ENCODE assay signal across 9 mouse cellular contexts in genomic region chr11:104133442-104133983, GRCm38 (mm10). TPM values are rescaled to one million over a fixed set of nuclear protein-coding genes. Genes with fewer than 3 reads are reported as not detected.
A peak's percentile ranks its signal among the peaks of the same experiment; 100 is the strongest.
DNase-seq lines count a peak whose midpoint lies in the region; ATAC-seq lines count a peak whose summit lies in the region.
"Had no signal": no experiment of that assay in that cellular context is flagged by ENCODE, and none has a peak within 500 bp of the region (broad histone marks: within the 10 kb centered on the region; RNA-seq: fewer than 3 reads in every experiment).

No protein-coding gene starts in this region.

- peak overlapping the region; percentile 93 for H3K4me2 ChIP-seq in kidney, embryonic 14.5 days (replicated peaks; ENCODE audit: low read depth, low read length)
- H3K4me2 ChIP-seq in embryonic facial prominence, embryonic 14.5 days (ENCODE audit: low read depth, low read length) = peak overlapping the region; percentile 95
- peak overlapping the region; percentile 99 for H3K4me2 ChIP-seq in limb, embryonic 15.5 days

- no peak for ATAC-seq in kidney, embryonic 14.5 days (ENCODE audit: low FRiP score, low TSS enrichment)
- no peak for ATAC-seq in embryonic facial prominence, embryonic 14.5 days (ENCODE audit: low read depth)
- no peak for ATAC-seq in limb, embryonic 15.5 days (ENCODE audit: insufficient number of reproducible peaks, low FRiP score, low TSS enrichment, low read depth)
- ATAC-seq in inflammation-experienced regulatory T-cells, adult 6 months = no peak

- under 1% methylated on average over 47 of the region's 47 CpGs for WGBS in kidney, embryonic 14.5 days
- 0% methylated on average over 26 of the region's 47 CpGs for WGBS in embryonic facial prominence, embryonic 14.5 days
- under 1% methylated on average over 47 of the region's 47 CpGs for WGBS in limb, embryonic 15.5 days

- no peaks in the 10 kb centered on the region for H3K36me3 ChIP-seq in kidney, embryonic 14.5 days (ENCODE audit: control insufficient read depth, insufficient read depth, low read length)
- H3K36me3 ChIP-seq in embryonic facial prominence, embryonic 14.5 days (ENCODE audit: control insufficient read depth, insufficient read depth, low read length) = no peaks in the 10 kb centered on the region
- no peaks in the 10 kb centered on the region for H3K36me3 ChIP-seq in limb, embryonic 15.5 days

- no peak for DNase-seq in kidney, postnatal 14 days
- peak; percentile 12 for DNase-seq in R1 (ENCODE audit: low read depth, low spot score)
- no peak for DNase-seq in embryonic facial prominence, embryonic 14.5 days (ENCODE audit: low spot score)
- DNase-seq in gastrocnemius, adult 18-20 months (ENCODE audit: low spot score) = no peak
- no peak for DNase-seq in urinary bladder, adult 2 months (ENCODE audit: low spot score)

- H3K4me1 ChIP-seq in kidney, embryonic 14.5 days (ENCODE audit: control insufficient read depth, insufficient read depth, low read length) = peaks cover 11% of the 10 kb centered on the region; the same call in 1 of the 2 replicates
- peaks cover 4% of the 10 kb centered on the region for H3K4me1 ChIP-seq in embryonic facial prominence, embryonic 14.5 days (ENCODE audit: control insufficient read depth, insufficient read depth, low read length)
- H3K4me1 ChIP-seq in limb, embryonic 15.5 days = peaks cover 22% of the 10 kb centered on the region

- H3K9me3 ChIP-seq in kidney, embryonic 14.5 days (ENCODE audit: control insufficient read depth, low read length) = no peaks in the 10 kb centered on the region
- H3K9me3 ChIP-seq in embryonic facial prominence, embryonic 14.5 days (ENCODE audit: control insufficient read depth, low read length) = no peaks in the 10 kb centered on the region
- no peaks in the 10 kb centered on the region for H3K9me3 ChIP-seq in limb, embryonic 15.5 days

- no peak overlapping the region for H3K9ac ChIP-seq in kidney, embryonic 14.5 days (ENCODE audit: low read depth, low read length)
- peak overlapping the region; percentile 51; the same call in 1 of the 2 replicates for H3K9ac ChIP-seq in embryonic facial prominence, embryonic 14.5 days (ENCODE audit: low read depth, low read length)
- no peak overlapping the region for H3K9ac ChIP-seq in limb, embryonic 15.5 days

- H3K27me3 ChIP-seq in kidney, embryonic 14.5 days (ENCODE audit: control insufficient read depth, insufficient read depth, low read length) = peaks cover 65% of the 10 kb centered on the region
- H3K27me3 ChIP-seq in embryonic facial prominence, embryonic 14.5 days (replicated peaks; ENCODE audit: control insufficient read depth, insufficient read depth, low read length) = peaks cover 77% of the 10 kb centered on the region
- H3K27me3 ChIP-seq in limb, embryonic 15.5 days = peaks cover 79% of the 10 kb centered on the region

- no peak overlapping the region for H3K27ac ChIP-seq in kidney, embryonic 14.5 days (ENCODE audit: low read depth, low read length)
- H3K27ac ChIP-seq in embryonic facial prominence, embryonic 14.5 days (replicated peaks; ENCODE audit: low read depth, low read length) = no peak overlapping the region
- H3K27ac ChIP-seq in limb, embryonic 15.5 days = no peak overlapping the region

- H3K4me3 ChIP-seq in kidney, embryonic 14.5 days (ENCODE audit: low read length) = peak overlapping the region; percentile 59
- H3K4me3 ChIP-seq in embryonic facial prominence, embryonic 14.5 days (ENCODE audit: low read depth, low read length) = peak overlapping the region; percentile 50
- H3K4me3 ChIP-seq in limb, embryonic 15.5 days = peak overlapping the region; percentile 51

RNA-seq across cellular contexts. Expression of gene Crhr1, which starts 0.9 kb away (rescaled TPM):
- 0.10 and 0.16 TPM in 2 replicates for polyA plus RNA-seq in kidney, embryonic 14.5 days (2014; fragmentation: Nextera tagmentation; extraction: Ambion mirVana)
- polyA plus RNA-seq in embryonic facial prominence, embryonic 14.5 days (2014; fragmentation: Nextera tagmentation; extraction: Ambion mirVana) = 0.22 TPM in 1 of 2 replicates, not detected in the other
- polyA plus RNA-seq in limb, embryonic 15.5 days (2015; fragmentation: Nextera tagmentation; extraction: Ambion mirVana) = not detected in 2 replicates
- not detected for total RNA-seq in gastrocnemius, adult 18-20 months (2021)
- polyA plus RNA-seq in inflammation-experienced regulatory T-cells, adult 6 months (2017; shearing (Covaris generic)) = not detected
- polyA plus RNA-seq in urinary bladder, adult 2 months (2012; rRNA removed) = 0.04 and 0.08 TPM in 2 replicates
- polyA plus RNA-seq: large intestine, adult 2 months had no signal

RNA-seq across cellular contexts. Expression of gene Sppl2c, which starts 52.6 kb away (rescaled TPM):
- polyA plus RNA-seq in kidney, embryonic 14.5 days (2014; fragmentation: Nextera tagmentation; extraction: Ambion mirVana) = not detected in 2 replicates
- not detected in 2 replicates for polyA plus RNA-seq in embryonic facial prominence, embryonic 14.5 days (2014; fragmentation: Nextera tagmentation; extraction: Ambion mirVana)
- not detected in 2 replicates for polyA plus RNA-seq in limb, embryonic 15.5 days (2015; fragmentation: Nextera tagmentation; extraction: Ambion mirVana)
- total RNA-seq in gastrocnemius, adult 18-20 months (2021) = not detected
- polyA plus RNA-seq in inflammation-experienced regulatory T-cells, adult 6 months (2017; shearing (Covaris generic)) = not detected
- polyA plus RNA-seq in urinary bladder, adult 2 months (2012; rRNA removed) = not detected in 2 replicates
